In the genomic region with DNA sequence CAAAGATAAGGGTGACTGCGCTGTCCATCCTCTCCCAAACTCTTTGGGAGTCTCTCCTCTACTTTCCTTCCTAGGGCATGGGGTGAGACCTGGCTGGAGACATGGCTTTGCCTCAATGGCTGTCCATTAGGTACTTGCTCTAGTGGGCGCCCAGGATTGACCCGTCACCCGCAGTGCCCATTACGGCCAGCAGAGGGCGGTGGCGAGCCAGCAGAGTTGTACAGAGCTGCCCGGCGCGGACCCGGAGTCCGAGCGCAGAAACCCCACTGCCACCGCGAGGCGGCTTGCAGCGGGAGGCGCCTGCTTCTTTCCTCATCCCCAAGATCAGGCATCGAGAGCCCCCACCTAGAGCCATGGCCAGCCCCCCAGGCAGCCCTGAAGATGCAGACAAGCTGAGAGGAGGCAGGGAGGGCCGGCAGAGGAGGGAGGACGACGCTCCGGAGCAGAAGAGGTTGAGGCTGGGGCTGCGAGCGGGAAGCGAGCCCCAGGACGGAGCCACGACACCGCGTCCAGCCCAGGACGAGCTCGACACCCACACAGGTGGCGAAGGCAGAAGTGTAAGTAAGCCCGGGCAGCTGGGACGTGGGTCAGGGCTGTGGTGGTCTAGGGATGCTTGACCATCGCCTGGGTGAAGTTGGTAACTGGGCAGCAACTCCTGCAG, we compare ENCODE assay signal across 8 mouse cellular contexts. TPM values are rescaled to one million over a fixed set of nuclear protein-coding genes. Genes with fewer than 3 reads are reported as not detected.
A peak's percentile ranks its signal among the peaks of the same experiment; 100 is the strongest.
DNase-seq lines count a peak whose midpoint lies in the region; ATAC-seq lines count a peak whose summit lies in the region.

No protein-coding gene starts in this region.

- peak; percentile 81 for DNase-seq in MN1 (ENCODE audit: low spot score)
- DNase-seq in cerebellum, adult 9-10 months, result peak; percentile 85
- DNase-seq in frontal cortex, adult 2 months (ENCODE audit: extremely low spot score in 1 of 2, low spot score in 1 of 2), result peak; percentile 59 to 96
- peak; percentile 96 for DNase-seq in hindbrain, embryonic 11.5 days (ENCODE audit: low spot score)
- DNase-seq in layer of hippocampus, adult 9-11 months, result peak; percentile 75
- peak; percentile 98 for DNase-seq in ovary, postnatal 10 days (ENCODE audit: low spot score)
- peak; percentile 77 for DNase-seq in thymus, postnatal 0 days (ENCODE audit: low spot score)

- H3K36me3 ChIP-seq in hindbrain, embryonic 11.5 days (ENCODE audit: control insufficient read depth, insufficient read depth, low read length), result no peaks in the 10 kb centered on the region
- H3K36me3 ChIP-seq in lung, embryonic 16.5 days (ENCODE audit: control insufficient read depth, insufficient read depth, low read length), result no peaks in the 10 kb centered on the region

- H3K9ac ChIP-seq in hindbrain, embryonic 11.5 days (ENCODE audit: low read depth, low read length), result peak overlapping the region; percentile 59; the same call in 1 of the 2 replicates
- H3K9ac ChIP-seq in lung, embryonic 16.5 days (ENCODE audit: low read length), result peak overlapping the region; percentile 17; the same call in 1 of the 2 replicates

- H3K9me3 ChIP-seq in hindbrain, embryonic 11.5 days (ENCODE audit: control insufficient read depth, low read length), result no peaks in the 10 kb centered on the region
- H3K9me3 ChIP-seq in lung, embryonic 16.5 days (ENCODE audit: control insufficient read depth, low read length), result no peaks in the 10 kb centered on the region

- WGBS in hindbrain, embryonic 11.5 days, result 2% methylated on average over 36 of the region's 36 CpGs
- 2% methylated on average over 35 of the region's 36 CpGs for WGBS in lung, embryonic 16.5 days

- H3K27me3 ChIP-seq in hindbrain, embryonic 11.5 days (ENCODE audit: control insufficient read depth, insufficient read depth, low read length), result peaks cover 4% of the 10 kb centered on the region
- H3K27me3 ChIP-seq in lung, embryonic 16.5 days (ENCODE audit: control insufficient read depth, insufficient read depth, low read depth, low read length), result peaks cover 12% of the 10 kb centered on the region

- H3K27ac ChIP-seq in hindbrain, embryonic 11.5 days (ENCODE audit: low read depth, low read length), result no peak overlapping the region
- no peak overlapping the region for H3K27ac ChIP-seq in lung, embryonic 16.5 days (ENCODE audit: low read length)

- peak; percentile 88 for ATAC-seq in hindbrain, embryonic 11.5 days (ENCODE audit: low FRiP score)
- ATAC-seq in lung, embryonic 16.5 days (ENCODE audit: low read depth), result peak; percentile 92

- H3K4me1 ChIP-seq in hindbrain, embryonic 11.5 days (replicated peaks; ENCODE audit: control insufficient read depth, insufficient read depth, low read length), result no peaks in the 10 kb centered on the region
- H3K4me1 ChIP-seq in lung, embryonic 16.5 days (replicated peaks; ENCODE audit: control insufficient read depth, insufficient read depth, low read length), result no peaks in the 10 kb centered on the region

- peak overlapping the region; percentile 92 for H3K4me2 ChIP-seq in hindbrain, embryonic 11.5 days (replicated peaks; ENCODE audit: low read depth, low read length)
- peak overlapping the region; percentile 66 for H3K4me2 ChIP-seq in lung, embryonic 16.5 days (ENCODE audit: low read depth, low read length)

- peak overlapping the region; percentile 38 for H3K4me3 ChIP-seq in hindbrain, embryonic 11.5 days (ENCODE audit: low read depth, low read length)
- H3K4me3 ChIP-seq in lung, embryonic 16.5 days (ENCODE audit: low read length), result peak overlapping the region; percentile 33

RNA-seq across cellular contexts. Expression of a gene that starts 50.9 kb away (rescaled TPM):
- polyA plus RNA-seq in frontal cortex, adult 2 months (2012; rRNA removed), result 8.7 and 11.5 TPM in 2 replicates
- 13.0 and 14.5 TPM in 2 replicates for polyA plus RNA-seq in hindbrain, embryonic 11.5 days (2014; fragmentation: Nextera tagmentation; extraction: Ambion mirVana)
- polyA plus RNA-seq in lung, embryonic 16.5 days (2015; fragmentation: Nextera tagmentation; extraction: Ambion mirVana), result 24.8 and 30.5 TPM in 2 replicates
- 13.9 and 15.5 TPM in 2 replicates for polyA plus RNA-seq in thymus, postnatal 0 days (2015; fragmentation: Nextera tagmentation; extraction: Ambion mirVana)
